17 mouse cellular contexts compared by ENCODE assay signal in the genomic region with DNA sequence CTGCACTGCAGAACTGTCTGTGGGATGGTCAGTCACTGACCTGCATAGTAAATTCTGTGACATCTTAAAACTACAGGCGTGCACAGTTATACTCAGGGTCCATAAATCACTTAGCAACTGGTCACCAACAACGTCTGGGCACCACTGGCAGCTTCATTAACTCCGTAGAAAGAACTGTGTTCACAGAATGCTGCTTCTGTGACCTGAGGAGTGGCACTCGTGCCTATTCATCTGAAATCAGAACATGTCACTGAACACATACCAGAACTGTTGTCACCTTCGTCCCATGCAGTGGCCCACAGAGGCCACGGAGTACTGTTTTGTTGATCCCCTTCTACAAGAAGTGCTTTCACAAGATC. TPM values are rescaled to one million over a fixed set of nuclear protein-coding genes. Genes with fewer than 3 reads are reported as not detected.
A peak's percentile ranks its signal among the peaks of the same experiment; 100 is the strongest.
DNase-seq lines count a peak whose midpoint lies in the region; ATAC-seq and TF ChIP-seq lines count a peak whose summit lies in the region.
"Had no signal": no experiment of that assay in that cellular context is flagged by ENCODE, and none has a peak within 500 bp of the region (broad histone marks: within the 10 kb centered on the region; RNA-seq: fewer than 3 reads in every experiment).

No protein-coding gene starts in this region.

- no peaks in the 10 kb centered on the region for H3K36me3 ChIP-seq in heart, embryonic 12.5 days
- no peaks in the 10 kb centered on the region for H3K36me3 ChIP-seq in kidney, embryonic 16.5 days (ENCODE audit: insufficient read depth, low read length)
- H3K36me3 ChIP-seq in heart, postnatal 0 days (replicated peaks; ENCODE audit: control insufficient read depth, insufficient read depth, low read length) = no peaks in the 10 kb centered on the region
- no peaks in the 10 kb centered on the region for H3K36me3 ChIP-seq in neural tube, embryonic 14.5 days (ENCODE audit: control insufficient read depth, insufficient read depth, low read length)
- H3K36me3 ChIP-seq: forebrain, embryonic 10.5 days; liver, embryonic 12.5 days; midbrain, embryonic 15.5 days had no signal

- H3K4me1 ChIP-seq in heart, embryonic 12.5 days (replicated peaks) = peaks cover 66% of the 10 kb centered on the region
- peaks cover 24% of the 10 kb centered on the region for H3K4me1 ChIP-seq in kidney, embryonic 16.5 days (ENCODE audit: insufficient read depth, low read length)
- peaks cover 45% of the 10 kb centered on the region for H3K4me1 ChIP-seq in heart, postnatal 0 days (ENCODE audit: control insufficient read depth, insufficient read depth)
- H3K4me1 ChIP-seq in neural tube, embryonic 14.5 days (ENCODE audit: control insufficient read depth, insufficient read depth, low read length) = no peaks in the 10 kb centered on the region; the same call in 1 of the 2 replicates

- H3K9me3 ChIP-seq in heart, embryonic 12.5 days (replicated peaks) = no peaks in the 10 kb centered on the region
- no peaks in the 10 kb centered on the region for H3K9me3 ChIP-seq in kidney, embryonic 16.5 days (ENCODE audit: low read length)
- H3K9me3 ChIP-seq in heart, postnatal 0 days (replicated peaks; ENCODE audit: control insufficient read depth, low read length) = no peaks in the 10 kb centered on the region
- no peaks in the 10 kb centered on the region for H3K9me3 ChIP-seq in neural tube, embryonic 14.5 days (ENCODE audit: control insufficient read depth, low read length)
- H3K9me3 ChIP-seq: forebrain, embryonic 10.5 days; liver, embryonic 12.5 days; megakaryocyte, embryonic 14.5 days; midbrain, embryonic 15.5 days had no signal

- peak overlapping the region; percentile 97 for H3K27ac ChIP-seq in heart, embryonic 12.5 days (ENCODE audit: poor library complexity, severe bottlenecking)
- no peak overlapping the region for H3K27ac ChIP-seq in kidney, embryonic 16.5 days (ENCODE audit: low read length)
- peak overlapping the region; percentile 90 for H3K27ac ChIP-seq in heart, postnatal 0 days (ENCODE audit: low read depth)
- no peak overlapping the region for H3K27ac ChIP-seq in neural tube, embryonic 14.5 days (ENCODE audit: low read depth, low read length)
- H3K27ac ChIP-seq: forebrain, embryonic 10.5 days; liver, embryonic 12.5 days; midbrain, embryonic 15.5 days had no signal

- no peak overlapping the region for H3K4me3 ChIP-seq in heart, embryonic 12.5 days
- no peak overlapping the region for H3K4me3 ChIP-seq in kidney, embryonic 16.5 days (ENCODE audit: low read length)
- H3K4me3 ChIP-seq in heart, postnatal 0 days (ENCODE audit: low read depth, low read length) = no peak overlapping the region
- no peak overlapping the region for H3K4me3 ChIP-seq in neural tube, embryonic 14.5 days (ENCODE audit: low read depth, low read length)
- H3K4me3 ChIP-seq: forebrain, embryonic 10.5 days; liver, embryonic 12.5 days; megakaryocyte, embryonic 14.5 days; midbrain, embryonic 15.5 days; myocyte had no signal

- H3K9ac ChIP-seq in heart, embryonic 12.5 days = no peak overlapping the region
- no peak overlapping the region for H3K9ac ChIP-seq in kidney, embryonic 16.5 days (replicated peaks; ENCODE audit: low read length)
- peak overlapping the region; percentile 43; the same call in 1 of the 2 replicates for H3K9ac ChIP-seq in heart, postnatal 0 days (replicated peaks; ENCODE audit: low read depth, low read length)
- H3K9ac ChIP-seq in neural tube, embryonic 14.5 days (replicated peaks; ENCODE audit: low read depth, low read length) = no peak overlapping the region
- H3K9ac ChIP-seq: liver, embryonic 12.5 days; midbrain, embryonic 15.5 days had no signal

- peak overlapping the region; percentile 20; the same call in 1 of the 2 replicates for H3K4me2 ChIP-seq in heart, embryonic 12.5 days
- no peak overlapping the region for H3K4me2 ChIP-seq in kidney, embryonic 16.5 days (replicated peaks; ENCODE audit: low read depth, low read length)
- H3K4me2 ChIP-seq in heart, postnatal 0 days (ENCODE audit: low read depth, low read length) = no peak overlapping the region
- no peak overlapping the region for H3K4me2 ChIP-seq in neural tube, embryonic 14.5 days (ENCODE audit: low read depth, low read length)
- H3K4me2 ChIP-seq: liver, embryonic 12.5 days; midbrain, embryonic 15.5 days had no signal

- no peak for TF ChIP-seq CTCF in heart, postnatal 0 days (IDR thresholded peaks at IDR 0.05; ENCODE audit: low read depth)

- WGBS in heart, embryonic 12.5 days = 54% methylated on average over 6 of the region's 6 CpGs
- 28% methylated on average over 6 of the region's 6 CpGs for WGBS in kidney, embryonic 16.5 days
- WGBS in heart, postnatal 0 days = 35% methylated on average over 6 of the region's 6 CpGs
- 35% methylated on average over 6 of the region's 6 CpGs for WGBS in neural tube, embryonic 14.5 days

- DNase-seq in heart, adult 18-20 months = no peak
- no peak for DNase-seq in kidney, adult 11 months
- DNase-seq in heart, postnatal 0 days (ENCODE audit: low spot score) = peak; percentile 76
- DNase-seq in ovary, adult 18-20 months (ENCODE audit: low spot score) = no peak
- DNase-seq: cerebellum, adult 2 months; gastrocnemius, postnatal 14 days; kidney, adult 9 months; lung, adult 2 months; right cerebral cortex, adult 18-20 months had no signal

- peak; percentile 93 for TF ChIP-seq EP300 in heart, postnatal 0 days (IDR thresholded peaks at IDR 0.05; ENCODE audit: low read depth)

- no peaks in the 10 kb centered on the region for H3K27me3 ChIP-seq in heart, embryonic 12.5 days (replicated peaks)
- H3K27me3 ChIP-seq in kidney, embryonic 16.5 days (ENCODE audit: insufficient read depth, low read length) = no peaks in the 10 kb centered on the region
- H3K27me3 ChIP-seq in heart, postnatal 0 days (ENCODE audit: control insufficient read depth, insufficient read depth, low read length) = no peaks in the 10 kb centered on the region
- no peaks in the 10 kb centered on the region for H3K27me3 ChIP-seq in neural tube, embryonic 14.5 days (ENCODE audit: control insufficient read depth, insufficient read depth, low read length)
- H3K27me3 ChIP-seq: liver, embryonic 12.5 days; megakaryocyte, embryonic 14.5 days; midbrain, embryonic 15.5 days had no signal

- ATAC-seq in heart, embryonic 12.5 days (ENCODE audit: insufficient number of reproducible peaks, low FRiP score) = no peak
- ATAC-seq in kidney, embryonic 16.5 days (ENCODE audit: low FRiP score, low TSS enrichment) = peak; percentile 69; the same call in 1 of the 2 replicates
- peak; percentile 75 for ATAC-seq in heart, postnatal 0 days (ENCODE audit: insufficient read depth, low read depth)
- ATAC-seq in neural tube, embryonic 14.5 days (ENCODE audit: low read depth) = peak; percentile 7; the same call in 1 of the 2 replicates
- ATAC-seq: liver, embryonic 12.5 days; midbrain, embryonic 15.5 days had no signal

RNA-seq across cellular contexts. Expression of gene Zfp706, which starts 22.0 kb away (rescaled TPM):
- polyA plus RNA-seq in heart, embryonic 12.5 days (2016; fragmentation: Nextera tagmentation; extraction: Ambion mirVana) = 459 and 491 TPM in 2 replicates
- 100 to 1,000 TPM; 196 to 224 TPM for total RNA-seq in heart, adult 18-20 months (2021)
- 403 and 418 TPM in 2 replicates for polyA plus RNA-seq in kidney, embryonic 16.5 days (2015; fragmentation: Nextera tagmentation; extraction: Ambion mirVana)
- total RNA-seq in heart, postnatal 0 days (2014; rRNA removed; ENCODE audit: low replicate concordance) = 36.9 and 48.7 TPM in 2 replicates
- 541 and 578 TPM in 2 replicates for polyA plus RNA-seq in heart, postnatal 0 days (2015; fragmentation: Nextera tagmentation; extraction: Ambion mirVana)
- 437 and 463 TPM in 2 replicates for polyA plus RNA-seq in neural tube, embryonic 14.5 days (2014; fragmentation: Nextera tagmentation; extraction: Ambion mirVana)

Comparison
In these comparisons a context has a peak if more than half of its experiments do, and no peak if none do; other contexts are left out.
1. H3K27ac ChIP-seq: peak in heart, embryonic 12.5 days (single experiment) and heart, postnatal 0 days (single experiment); none in kidney, embryonic 16.5 days (single experiment) and neural tube, embryonic 14.5 days (single experiment).